Mouse (Mus musculus) large intestine, adult 2 months (tissue): ENCODE data around the gene Fxyd1. TPM values are rescaled to one million over a fixed set of nuclear protein-coding genes. Genes with fewer than 3 reads are reported as not detected.

ENCODE experiments used
- DNase-seq: peaks from one replicate; pipeline ENCODE4 v3.0.0-alpha.2; 2012; ENCODE audit warnings: low read depth, low spot score
- WGBS: fragments of 180-500 bp; shearing (Covaris S2); methylation state at CpG from one replicate; pipeline ENCODE4 v1.1.7; 2018; 5-methylcytosine and 5-hydroxymethylcytosine counted together
- polyA plus RNA-seq: library from polyadenylated mRNA; depleted of rRNA; stranded (reverse); fragments of >200 nt; gene quantifications from 2 replicates; pipeline ENCODE4 v1.2.3, GENCODE M21; 2012

The Fxyd1 gene
- polyA plus RNA-seq, 1 experiment, result 106 TPM

GRCm38 (mm10) chr7:31080611-31081010, 23.6 kb upstream of the Fxyd1 start:
- 78% methylated on average over 3 of the region's 3 CpGs for WGBS

GRCm38 (mm10) chr7:31079670-31080069, 22.7 kb upstream of the Fxyd1 start:
- WGBS, result 85% methylated on average over 8 of the region's 8 CpGs
- no peak for DNase-seq

More at GRCm38 (mm10) chr7:31080611-31081010, 23.6 kb upstream of the Fxyd1 start:
- DNase-seq, result no peak

DNA sequence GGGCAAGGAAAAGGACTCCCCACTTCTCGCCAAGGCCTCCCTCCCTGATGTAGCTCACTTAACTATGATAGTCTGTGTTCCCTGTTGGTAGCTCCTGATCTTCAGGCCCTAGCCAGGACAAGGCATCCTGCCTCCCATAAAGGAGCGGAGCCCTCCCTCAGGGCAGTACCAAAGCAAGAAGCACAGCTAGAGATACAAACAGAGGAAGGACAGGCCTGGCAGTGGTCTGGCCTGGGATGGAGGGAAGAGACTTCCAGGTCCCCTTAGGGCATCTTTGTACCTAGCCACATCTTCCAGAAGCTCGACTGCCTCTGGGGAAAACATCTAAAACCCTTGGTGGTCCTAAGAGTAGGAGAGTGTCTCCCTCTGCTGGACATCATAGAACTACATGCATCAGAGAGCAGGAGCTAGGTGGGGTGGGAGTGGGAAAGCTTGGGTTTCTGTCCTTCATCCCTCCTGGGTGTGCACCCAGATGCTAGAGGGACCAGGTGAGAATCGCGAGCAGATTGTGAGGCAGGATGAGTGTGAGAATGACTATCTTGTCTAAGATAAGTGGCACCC, 21.0 kb upstream of the Fxyd1 start:
- no peak for DNase-seq
- 44% methylated on average over 5 of the region's 5 CpGs for WGBS

- 62% methylated on average over 6 of the region's 6 CpGs for WGBS
- no peak for DNase-seq
Observed at GRCm38 (mm10) chr7:31077470-31077869, 20.5 kb upstream of the Fxyd1 start.

DNA sequence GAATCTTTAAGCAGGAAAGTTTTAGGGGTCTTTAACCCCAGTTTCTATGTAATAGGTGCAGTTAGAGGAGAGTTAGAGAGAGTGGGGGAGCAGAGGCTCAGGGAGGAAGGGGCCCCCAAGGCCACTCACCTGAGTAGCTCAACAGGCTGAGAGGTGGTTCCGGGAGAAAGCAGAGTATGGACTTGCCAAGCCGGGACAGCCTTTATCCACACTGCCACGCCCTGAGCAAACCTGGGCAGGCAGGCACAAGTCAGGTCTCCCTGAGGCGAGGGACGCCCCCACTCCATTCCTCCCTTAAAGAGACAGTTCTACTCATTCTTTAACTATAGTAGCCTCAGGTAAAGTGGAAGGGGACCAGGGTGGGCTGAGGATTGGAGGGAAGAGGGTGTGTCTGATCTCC, 19.5 kb upstream of the Fxyd1 start, which contains the start of gene Fxyd3:
Gene Fxyd3 (minus strand): TSS at position 213 of the 400 bp plus-strand sequence.
- DNase-seq, result no peak
- WGBS, result 22% methylated on average over 5 of the region's 5 CpGs

GRCm38 (mm10) chr7:31074713-31075069, 17.7 kb upstream of the Fxyd1 start:
- 25% methylated on average over 5 of the region's 5 CpGs for WGBS
- DNase-seq, result no peak

DNA sequence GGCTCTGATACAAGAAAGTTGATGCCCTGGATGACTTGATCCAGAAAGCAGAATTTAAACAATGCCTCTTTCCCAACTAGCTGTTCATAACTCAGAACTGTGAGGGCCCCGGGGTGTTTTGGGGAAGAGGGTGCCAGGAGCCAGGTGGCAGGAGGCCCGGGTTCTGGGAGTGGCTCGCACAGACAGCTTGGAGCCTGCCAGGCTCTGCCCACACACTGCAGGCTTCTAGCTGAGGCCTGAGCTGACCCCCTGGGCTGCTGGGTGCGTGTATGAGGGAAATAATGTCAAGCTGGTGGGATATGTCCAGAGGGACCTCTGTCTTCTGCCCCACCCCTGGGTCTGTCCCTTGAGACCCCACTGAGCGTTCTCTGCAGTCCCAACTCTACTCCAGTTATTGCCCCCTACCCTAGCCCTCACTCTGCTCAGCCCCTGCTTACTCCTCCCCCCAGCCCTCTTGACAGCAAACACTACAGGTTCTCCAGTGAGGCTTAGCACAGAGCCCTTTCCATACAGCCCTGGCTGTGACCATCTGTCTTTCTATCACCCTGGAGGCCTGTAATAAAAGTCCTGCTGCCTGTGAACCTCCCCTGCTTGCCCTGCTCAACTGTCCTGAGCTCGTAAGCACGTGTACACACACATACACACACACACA, 17.2 kb upstream of the Fxyd1 start:
- DNase-seq, result no peak
- 22% methylated on average over 7 of the region's 7 CpGs for WGBS

- no peak for DNase-seq
Observed at GRCm38 (mm10) chr7:31073546-31073945, 16.5 kb upstream of the Fxyd1 start.

- 19% methylated on average over 9 of the region's 9 CpGs for WGBS
- no peak for DNase-seq
Observed at GRCm38 (mm10) chr7:31072326-31072725, 15.3 kb upstream of the Fxyd1 start.

- DNase-seq, result no peak
Observed at GRCm38 (mm10) chr7:31070324-31070723, 13.3 kb upstream of the Fxyd1 start.

DNA sequence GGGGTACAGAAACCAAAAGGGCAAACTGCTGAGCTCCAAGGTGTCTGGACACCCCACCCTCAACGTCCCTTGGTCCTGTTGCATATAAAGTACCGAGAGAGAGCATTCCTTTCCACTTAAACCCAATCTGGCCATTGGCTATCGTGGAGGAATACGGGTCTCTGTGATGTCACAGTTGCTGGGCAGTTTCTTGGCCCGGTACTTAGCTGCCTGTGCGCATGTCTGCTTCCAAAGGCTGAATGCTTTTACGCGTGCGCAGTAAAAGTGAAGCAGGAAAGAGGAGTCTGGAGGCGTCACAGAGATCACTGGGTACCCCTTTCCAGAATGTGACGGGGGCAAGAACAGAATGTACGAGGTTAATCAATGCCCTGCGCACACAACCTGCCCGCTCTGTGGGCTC, 12.5 kb upstream of the Fxyd1 start:
- 85% methylated on average over 14 of the region's 14 CpGs for whole genome bisulfite sequencing
- no peak for DNase-seq

More at GRCm38 (mm10) chr7:31070324-31070723, 13.3 kb upstream of the Fxyd1 start:
- 87% methylated on average over 6 of the region's 6 CpGs for WGBS

DNA sequence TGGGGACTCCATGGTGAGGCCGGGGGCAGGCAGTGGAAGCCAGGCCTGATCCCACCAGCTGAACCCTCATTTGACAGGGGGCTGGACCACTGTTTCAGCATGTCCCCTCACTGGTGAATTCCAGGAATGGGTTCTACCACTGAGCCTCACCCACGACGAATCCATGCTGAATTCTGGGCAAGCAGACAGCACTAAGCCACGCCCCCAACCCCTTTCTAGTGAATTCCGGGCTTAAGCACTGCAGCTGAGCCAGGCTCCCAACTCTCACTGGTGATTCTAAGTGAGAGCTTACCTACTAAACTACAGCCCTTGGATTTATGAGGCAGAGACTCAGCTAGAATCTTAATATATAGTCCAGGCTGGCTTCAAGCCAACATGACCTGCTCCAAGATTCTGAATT, 10.8 kb upstream of the Fxyd1 start:
- 35% methylated on average over 5 of the region's 5 CpGs for WGBS
- DNase-seq, result no peak

DNA sequence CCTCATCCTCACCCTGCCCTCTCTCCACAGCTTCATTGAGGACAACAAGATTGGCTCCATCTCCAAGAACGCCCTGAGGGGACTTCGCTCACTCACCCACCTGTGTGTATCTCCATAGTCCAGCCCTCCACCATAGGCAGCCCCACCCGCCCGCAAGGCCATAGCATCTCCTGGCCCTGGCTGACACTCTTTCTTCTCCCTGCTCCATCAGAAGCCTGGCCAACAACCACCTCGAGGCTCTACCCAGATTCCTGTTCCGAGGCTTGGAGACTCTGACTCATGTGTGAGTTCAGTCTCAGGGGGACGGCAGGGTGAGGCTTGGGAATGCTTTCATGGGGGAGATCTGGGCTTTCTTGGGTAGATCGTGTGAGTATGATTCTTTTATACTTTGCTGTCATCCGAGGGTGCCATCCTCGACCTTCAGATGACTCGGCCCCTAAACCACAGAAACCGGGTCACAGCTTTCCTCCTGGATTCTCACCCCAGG, 6.1 kb upstream of the Fxyd1 start:
- DNase-seq, result no peak
- 79% methylated on average over 12 of the region's 12 CpGs for WGBS

DNA sequence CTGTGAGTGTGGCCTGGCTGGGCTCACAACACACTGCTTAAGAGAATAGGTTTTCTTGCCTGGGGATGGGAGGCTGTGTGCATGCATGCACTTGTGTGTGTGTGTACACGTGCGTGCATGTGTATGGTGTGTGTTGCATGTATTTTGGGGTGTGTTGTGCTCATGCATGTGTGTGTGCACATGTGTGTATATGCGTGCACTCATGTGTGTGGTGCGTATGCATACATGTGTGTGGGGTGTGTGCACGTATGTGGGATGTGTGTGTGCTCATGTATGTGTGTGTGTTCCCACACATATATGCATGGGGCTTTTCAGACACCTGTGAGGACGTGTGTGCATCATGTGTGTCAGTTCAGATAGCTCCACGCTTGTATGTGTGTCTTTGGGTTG, 3.6 kb upstream of the Fxyd1 start:
- DNase-seq, result no peak
- WGBS, result 90% methylated on average over 7 of the region's 7 CpGs

- WGBS, result 77% methylated on average over 11 of the region's 11 CpGs
- DNase-seq, result no peak
Observed at GRCm38 (mm10) chr7:31059919-31060620, 3.1 kb upstream of the Fxyd1 start.

DNA sequence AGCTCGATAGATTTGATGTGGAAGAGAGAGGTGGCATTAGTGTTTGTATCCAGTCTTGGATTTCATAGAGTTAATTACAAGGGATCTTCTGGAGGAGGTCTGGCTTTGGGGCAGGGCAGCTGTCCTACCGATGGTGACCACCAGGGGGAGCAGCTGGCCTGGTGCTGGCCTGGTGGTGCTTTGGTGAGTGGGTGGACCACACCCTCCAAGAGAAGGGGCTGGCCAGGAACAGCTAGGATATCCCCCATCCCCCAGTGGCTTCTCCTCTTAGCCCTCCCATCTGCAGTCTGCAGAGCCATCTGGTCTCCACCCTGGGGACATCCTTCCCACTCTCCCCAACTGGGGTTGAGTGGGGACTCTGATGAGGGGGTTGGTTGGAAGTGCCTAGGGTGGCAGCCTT, 2.1 kb upstream of the Fxyd1 start, which contains the start of gene Lgi4:
Gene Lgi4 (plus strand): TSS at position 235 of the 400 bp plus-strand sequence.
- WGBS, result 4% methylated on average over 2 of the region's 2 CpGs
- DNase-seq, result no peak

DNA sequence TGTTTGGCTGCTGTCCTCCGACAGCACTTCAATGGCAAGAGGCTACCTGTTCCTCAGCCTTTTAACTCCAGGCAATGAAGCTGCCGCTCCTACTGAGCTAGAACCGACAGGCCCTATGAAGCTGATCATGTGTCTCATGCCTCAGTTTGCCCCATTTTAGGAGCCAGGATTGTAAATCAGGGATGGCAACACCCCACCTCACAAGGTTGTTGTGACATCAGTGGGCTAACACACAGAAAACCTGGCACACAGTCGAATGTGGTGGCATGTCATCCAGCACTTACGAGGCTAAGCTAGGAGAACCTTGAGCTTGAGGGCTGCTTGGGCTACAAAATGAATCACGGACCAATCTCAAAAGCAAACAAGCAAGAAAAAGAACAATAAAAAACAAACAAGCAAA, 1.2 kb upstream of the Fxyd1 start:
- DNase-seq, result no peak
- 82% methylated on average over 6 of the region's 6 CpGs for WGBS

DNA sequence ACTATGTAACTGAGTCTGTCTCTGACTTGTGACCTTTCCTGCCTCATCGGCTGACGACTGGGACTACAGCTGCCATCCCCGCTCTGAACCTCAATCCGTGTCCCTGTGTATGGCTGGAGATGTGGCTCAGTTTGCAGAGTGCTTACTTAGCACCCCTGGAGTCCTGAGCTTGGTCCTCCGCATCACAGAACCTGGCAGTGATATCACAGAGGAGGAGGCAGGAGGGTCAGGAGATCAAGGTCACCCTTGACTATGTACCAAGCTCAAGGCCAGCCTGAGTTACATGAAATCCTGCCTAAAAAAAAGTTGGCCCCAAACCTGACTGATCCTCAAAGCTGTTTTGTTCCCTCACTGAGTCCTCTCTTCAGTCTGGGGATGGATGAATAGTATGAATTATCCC, 731 bp upstream of the Fxyd1 start:
- WGBS, result 72% methylated on average over 5 of the region's 5 CpGs
- DNase-seq, result no peak

DNA sequence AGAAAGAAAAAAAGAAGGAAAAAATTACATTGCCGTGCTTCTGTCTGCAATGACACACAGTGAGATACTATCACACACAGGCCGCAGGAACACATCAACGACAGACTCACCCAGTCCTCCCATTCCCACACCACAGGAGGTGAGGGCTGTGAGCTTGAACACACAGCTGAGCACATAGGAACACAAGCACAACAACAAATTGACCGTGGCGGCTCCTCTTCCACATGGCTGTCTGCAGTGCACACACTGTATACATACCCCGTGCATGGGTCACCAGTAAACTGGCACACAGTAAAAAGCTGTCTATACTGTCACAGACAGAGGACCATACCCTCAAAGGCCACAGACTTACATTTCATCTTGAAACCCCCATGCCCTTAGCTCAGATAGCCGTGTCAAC, 551 bp downstream of the Fxyd1 start:
- 75% methylated on average over 7 of the region's 7 CpGs for WGBS

DNA sequence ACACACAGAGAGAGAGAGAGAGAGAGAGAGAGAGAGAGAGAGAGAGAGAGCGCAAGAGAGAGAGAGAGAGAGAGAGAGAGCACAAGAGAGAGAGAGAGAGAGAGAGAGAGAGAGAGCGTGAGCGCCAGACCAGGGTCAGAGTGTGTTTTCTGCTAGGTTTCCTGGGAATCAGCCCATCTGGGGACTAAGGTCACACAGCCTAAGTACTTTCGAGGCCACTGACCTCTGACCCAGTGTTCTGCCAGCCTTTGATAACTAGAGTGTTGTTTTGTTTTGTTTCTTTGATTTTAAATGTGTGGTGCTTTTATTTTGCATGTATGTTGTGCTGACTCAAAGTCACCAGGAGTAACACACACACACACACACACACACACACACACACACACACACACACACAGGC, 1.1 kb downstream of the Fxyd1 start:
- DNase-seq, result no peak
- whole genome bisulfite sequencing, result 58% methylated on average over 4 of the region's 4 CpGs

More for the DNA sequence above, 551 bp downstream of the Fxyd1 start:
- DNase-seq, result no peak

GRCm38 (mm10) chr7:31055354-31055824, 1.6 kb downstream of the Fxyd1 start:
- WGBS, result 22% methylated on average over 10 of the region's 10 CpGs
- no peak for DNase-seq
